ENCODE assay signal across 9 mouse cellular contexts in the genomic region with DNA sequence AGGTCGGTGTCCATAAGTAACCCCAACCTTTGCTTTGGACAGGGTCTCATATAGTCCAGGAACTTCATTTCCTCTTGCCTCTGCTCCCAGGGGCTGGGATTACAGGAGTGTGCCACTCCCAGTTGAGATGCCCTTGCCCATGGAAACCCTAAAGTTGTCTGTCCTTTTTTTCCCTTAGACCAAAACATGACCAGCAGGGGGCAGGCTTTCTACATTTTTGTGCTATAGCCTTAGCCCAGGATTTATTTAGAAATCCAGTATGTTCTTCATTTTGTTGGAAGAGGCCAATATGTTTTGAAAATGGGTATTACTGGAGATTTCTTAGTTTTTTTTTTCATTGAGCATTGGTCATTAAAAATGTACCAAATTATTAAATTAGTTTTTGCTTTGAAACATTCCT. TPM values are rescaled to one million over a fixed set of nuclear protein-coding genes. Genes with fewer than 3 reads are reported as not detected.
DNase-seq lines count a peak whose midpoint lies in the region; ATAC-seq lines count a peak whose summit lies in the region.
"Had no signal": no experiment of that assay in that cellular context is flagged by ENCODE, and none has a peak within 500 bp of the region (broad histone marks: within the 10 kb centered on the region; RNA-seq: fewer than 3 reads in every experiment).

No protein-coding gene starts in this region.

- intact Hi-C loops in heart, postnatal 10 days (cut with DNase I): loop anchor here (1.0 kb wide), 1 partner anchor 378 kb away; no protein-coding TSS in a partner anchor
- intact Hi-C loops in left cerebral cortex, postnatal 4 days (cut with DNase I): loop anchor here (5.0 kb wide), 1 partner anchor 378 kb away; no protein-coding TSS in a partner anchor

- DNase-seq in heart, postnatal 10 days: peak; percentile 59 to 80
- DNase-seq in ES-CJ7 (ENCODE audit: low read depth, low spot score): peak; percentile 59
- DNase-seq in brain, embryonic 18.5 days (ENCODE audit: low read depth, low spot score): peak; percentile 34
- DNase-seq in left cerebral cortex, postnatal 4 days: peak; percentile 65
- peak; percentile 53 to 77 for DNase-seq in right cerebral cortex, adult 2 months (ENCODE audit: low spot score in 2 of 2)

- no peak overlapping the region for H3K4me2 ChIP-seq in heart, embryonic 12.5 days

- H3K4me3 ChIP-seq in heart, embryonic 12.5 days: no peak overlapping the region
- H3K4me3 ChIP-seq: megakaryocyte, embryonic 14.5 days had no signal

- no peaks in the 10 kb centered on the region for H3K36me3 ChIP-seq in heart, embryonic 12.5 days

- ATAC-seq in heart, embryonic 12.5 days (ENCODE audit: insufficient number of reproducible peaks, low FRiP score): no peak
- 0 out of 2 replicates have a peak, but pooled peaks have one; percentile 30 for ATAC-seq in granulocyte monocyte progenitor cell, adult 5-6 weeks (replicated peaks; ENCODE audit: poor library complexity, severe bottlenecking)
- no peak for ATAC-seq in megakaryocyte-erythroid progenitor cell, adult 5-6 weeks (replicated peaks; ENCODE audit: low FRiP score, low TSS enrichment, poor library complexity, severe bottlenecking)

- H3K4me1 ChIP-seq in heart, embryonic 12.5 days (replicated peaks): no peaks in the 10 kb centered on the region
- H3K4me1 ChIP-seq: megakaryocyte, embryonic 14.5 days had no signal

- H3K27me3 ChIP-seq in heart, embryonic 12.5 days (replicated peaks): no peaks in the 10 kb centered on the region
- H3K27me3 ChIP-seq: megakaryocyte, embryonic 14.5 days had no signal

- WGBS in heart, embryonic 12.5 days: 55% methylated on average over 1 of the region's 1 CpGs

- 0 out of 2 replicates have a peak, but pooled peaks cover 3% of the 10 kb centered on the region for H3K9me3 ChIP-seq in heart, embryonic 12.5 days (replicated peaks)

- H3K9ac ChIP-seq in heart, embryonic 12.5 days: no peak overlapping the region

- no peak overlapping the region for H3K27ac ChIP-seq in heart, embryonic 12.5 days (ENCODE audit: poor library complexity, severe bottlenecking)

RNA-seq across cellular contexts. Expression of gene Unc93a2, which starts 58.6 kb away (rescaled TPM):
- total RNA-seq in heart, postnatal 10 days (2021): not detected
- polyA plus RNA-seq in heart, embryonic 12.5 days (2016; fragmentation: Nextera tagmentation; extraction: Ambion mirVana): not detected in 2 replicates
- not detected in 2 replicates for total RNA-seq in granulocyte monocyte progenitor cell, adult 5-6 weeks (2014; fragmentation: Nextera tagmentation)
- not detected in 2 replicates for total RNA-seq in granulocyte monocyte progenitor cell, adult 5-6 weeks (2017)
- under 1 TPM in 1 of 2 experiments, not detected in 1; 0.24 TPM for total RNA-seq in left cerebral cortex, postnatal 4 days (2021)
- total RNA-seq in megakaryocyte-erythroid progenitor cell, adult 5-6 weeks (2014; fragmentation: Nextera tagmentation): not detected in 2 replicates
- total RNA-seq in megakaryocyte-erythroid progenitor cell, adult 5-6 weeks (2017): not detected in 2 replicates
